Comparison of ENCODE assay signal across 8 mouse cellular contexts in the genomic region with DNA sequence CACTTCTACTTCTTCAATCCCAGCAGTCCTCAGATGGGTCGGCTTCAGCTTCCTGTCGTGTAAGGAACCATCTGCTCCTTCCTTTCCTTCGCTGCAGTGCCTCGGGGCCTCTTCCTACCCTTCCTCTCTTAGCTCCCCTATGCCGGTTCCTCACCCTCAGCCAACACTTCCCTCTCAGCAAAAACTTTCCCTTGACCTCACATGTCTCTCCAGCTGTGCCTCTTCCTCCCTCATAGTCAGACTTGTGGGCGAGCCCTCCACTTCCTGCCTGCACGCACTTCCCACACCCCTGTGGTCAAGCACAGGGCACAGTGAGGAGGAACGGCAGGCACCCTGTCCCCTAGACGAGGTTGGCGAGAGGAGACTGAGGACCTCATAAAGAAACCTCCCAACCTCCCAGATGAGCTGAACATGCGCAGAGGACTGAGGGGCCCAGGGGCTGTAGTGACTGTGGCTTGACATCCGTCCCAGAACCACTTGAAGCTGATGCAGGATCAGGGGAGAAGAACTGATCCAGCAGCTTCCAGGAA. TPM values are rescaled to one million over a fixed set of nuclear protein-coding genes. Genes with fewer than 3 reads are reported as not detected.
DNase-seq lines count a peak whose midpoint lies in the region; ATAC-seq and TF ChIP-seq lines count a peak whose summit lies in the region.

No protein-coding gene starts in this region.

- H3K36me3 ChIP-seq in neural tube, embryonic 13.5 days, result no peaks in the 10 kb centered on the region
- H3K36me3 ChIP-seq in neural tube, embryonic 15.5 days, result no peaks in the 10 kb centered on the region
- H3K36me3 ChIP-seq in heart, postnatal 0 days (replicated peaks; ENCODE audit: control insufficient read depth, insufficient read depth, low read length), result no peaks in the 10 kb centered on the region
- H3K36me3 ChIP-seq in lung, embryonic 15.5 days, result no peaks in the 10 kb centered on the region

- no peak for ATAC-seq in neural tube, embryonic 13.5 days (ENCODE audit: low read depth)
- no peak for ATAC-seq in neural tube, embryonic 15.5 days (ENCODE audit: low FRiP score)
- ATAC-seq in heart, postnatal 0 days (ENCODE audit: insufficient read depth, low read depth), result peak; percentile 48
- peak; percentile 48 for ATAC-seq in lung, embryonic 15.5 days (ENCODE audit: borderline replicate concordance, extremely low read depth, low FRiP score, low TSS enrichment)
- no peak for ATAC-seq in erythroblast, adult 5-6 weeks (replicated peaks; ENCODE audit: low FRiP score, poor library complexity, severe bottlenecking)

- no peaks in the 10 kb centered on the region for H3K9me3 ChIP-seq in neural tube, embryonic 13.5 days
- no peaks in the 10 kb centered on the region for H3K9me3 ChIP-seq in neural tube, embryonic 15.5 days (replicated peaks)
- no peaks in the 10 kb centered on the region for H3K9me3 ChIP-seq in heart, postnatal 0 days (replicated peaks; ENCODE audit: control insufficient read depth, low read length)
- no peaks in the 10 kb centered on the region for H3K9me3 ChIP-seq in lung, embryonic 15.5 days

- H3K4me3 ChIP-seq in neural tube, embryonic 13.5 days, result no peak overlapping the region
- no peak overlapping the region for H3K4me3 ChIP-seq in neural tube, embryonic 15.5 days (replicated peaks)
- H3K4me3 ChIP-seq in heart, postnatal 0 days (ENCODE audit: low read depth, low read length), result no peak overlapping the region
- H3K4me3 ChIP-seq in lung, embryonic 15.5 days, result no peak overlapping the region

- H3K4me2 ChIP-seq in neural tube, embryonic 13.5 days, result no peak overlapping the region
- H3K4me2 ChIP-seq in neural tube, embryonic 15.5 days, result no peak overlapping the region
- no peak overlapping the region for H3K4me2 ChIP-seq in heart, postnatal 0 days (ENCODE audit: low read depth, low read length)
- no peak overlapping the region; the same call in 1 of the 2 replicates for H3K4me2 ChIP-seq in lung, embryonic 15.5 days

- 0 out of 2 replicates have a peak, but pooled peaks have one; percentile 47 for TF ChIP-seq EP300 in heart, postnatal 0 days (IDR thresholded peaks at IDR 0.05; ENCODE audit: low read depth)

- WGBS in neural tube, embryonic 13.5 days, result 73% methylated on average over 12 of the region's 12 CpGs
- WGBS in neural tube, embryonic 15.5 days, result 76% methylated on average over 12 of the region's 12 CpGs
- 45% methylated on average over 12 of the region's 12 CpGs for WGBS in heart, postnatal 0 days
- 30% methylated on average over 12 of the region's 12 CpGs for WGBS in lung, embryonic 15.5 days

- H3K9ac ChIP-seq in neural tube, embryonic 13.5 days, result no peak overlapping the region
- H3K9ac ChIP-seq in neural tube, embryonic 15.5 days (replicated peaks), result no peak overlapping the region
- H3K9ac ChIP-seq in heart, postnatal 0 days (replicated peaks; ENCODE audit: low read depth, low read length), result no peak overlapping the region
- H3K9ac ChIP-seq in lung, embryonic 15.5 days, result no peak overlapping the region

- TF ChIP-seq CTCF in heart, postnatal 0 days (IDR thresholded peaks at IDR 0.05; ENCODE audit: low read depth), result no peak

- H3K27ac ChIP-seq in neural tube, embryonic 13.5 days (replicated peaks), result peak overlapping the region; percentile 33; the same call in 1 of the 2 replicates
- H3K27ac ChIP-seq in neural tube, embryonic 15.5 days (replicated peaks), result no peak overlapping the region
- peak overlapping the region; percentile 60 for H3K27ac ChIP-seq in heart, postnatal 0 days (ENCODE audit: low read depth)
- H3K27ac ChIP-seq in lung, embryonic 15.5 days, result peak overlapping the region; percentile 86

- no peaks in the 10 kb centered on the region for H3K27me3 ChIP-seq in neural tube, embryonic 13.5 days
- no peaks in the 10 kb centered on the region for H3K27me3 ChIP-seq in neural tube, embryonic 15.5 days (replicated peaks)
- H3K27me3 ChIP-seq in heart, postnatal 0 days (ENCODE audit: control insufficient read depth, insufficient read depth, low read length), result no peaks in the 10 kb centered on the region
- H3K27me3 ChIP-seq in lung, embryonic 15.5 days, result no peaks in the 10 kb centered on the region

- no peaks in the 10 kb centered on the region; the same call in none of the 2 replicates for H3K4me1 ChIP-seq in neural tube, embryonic 13.5 days (replicated peaks)
- H3K4me1 ChIP-seq in neural tube, embryonic 15.5 days, result no peaks in the 10 kb centered on the region
- H3K4me1 ChIP-seq in heart, postnatal 0 days (ENCODE audit: control insufficient read depth, insufficient read depth), result peaks cover 9% of the 10 kb centered on the region
- H3K4me1 ChIP-seq in lung, embryonic 15.5 days, result peaks cover 28% of the 10 kb centered on the region

- no peak for DNase-seq in heart, postnatal 0 days (ENCODE audit: low spot score)
- peak; percentile 25 for DNase-seq in thymus, postnatal 0 days (ENCODE audit: low spot score)
- DNase-seq in gastrocnemius, postnatal 4 days (ENCODE audit: low spot score in 2 of 2), result no peak
- no peak for DNase-seq in adrenal gland, adult 8-10 months

RNA-seq across cellular contexts. Expression of a gene that starts 18.6 kb away (rescaled TPM):
- polyA plus RNA-seq in neural tube, embryonic 13.5 days (2015; fragmentation: Nextera tagmentation; extraction: Ambion mirVana), result 6.7 and 7.0 TPM in 2 replicates
- 12.2 and 12.9 TPM in 2 replicates for polyA plus RNA-seq in neural tube, embryonic 15.5 days (2015; fragmentation: Nextera tagmentation; extraction: Ambion mirVana)
- 28.4 and 42.3 TPM in 2 replicates for total RNA-seq in heart, postnatal 0 days (2014; rRNA removed; ENCODE audit: low replicate concordance)
- polyA plus RNA-seq in heart, postnatal 0 days (2015; fragmentation: Nextera tagmentation; extraction: Ambion mirVana), result 2.6 and 2.8 TPM in 2 replicates
- 10.8 TPM in 2 replicates for polyA plus RNA-seq in lung, embryonic 15.5 days (2015; fragmentation: Nextera tagmentation; extraction: Ambion mirVana)
- polyA plus RNA-seq in thymus, postnatal 0 days (2015; fragmentation: Nextera tagmentation; extraction: Ambion mirVana), result 1.0 and 1.1 TPM in 2 replicates
- total RNA-seq in gastrocnemius, postnatal 4 days (2021), result 10 to 100 TPM; 40.4 to 43.6 TPM
- 0.58 TPM in 1 of 2 replicates, not detected in the other for total RNA-seq in erythroblast, adult 5-6 weeks (2015; ENCODE audit: low replicate concordance)
- total RNA-seq in erythroblast, adult 5-6 weeks (2017; ENCODE audit: low replicate concordance), result not detected in 2 replicates
- total RNA-seq in adrenal gland, adult 8-10 months (2022), result 100 to 1,000 TPM in 3 of 4 experiments, 10 to 100 TPM in 1; 95.8 to 118 (median 108) TPM

RNA-seq across cellular contexts. Expression of a gene that starts 23.9 kb away (rescaled TPM):
- 3.6 and 3.9 TPM in 2 replicates for polyA plus RNA-seq in neural tube, embryonic 13.5 days (2015; fragmentation: Nextera tagmentation; extraction: Ambion mirVana)
- polyA plus RNA-seq in neural tube, embryonic 15.5 days (2015; fragmentation: Nextera tagmentation; extraction: Ambion mirVana), result 4.1 and 4.6 TPM in 2 replicates
- 1.0 and 4.5 TPM in 2 replicates for total RNA-seq in heart, postnatal 0 days (2014; rRNA removed; ENCODE audit: low replicate concordance)
- polyA plus RNA-seq in heart, postnatal 0 days (2015; fragmentation: Nextera tagmentation; extraction: Ambion mirVana), result 3.5 and 3.9 TPM in 2 replicates
- polyA plus RNA-seq in lung, embryonic 15.5 days (2015; fragmentation: Nextera tagmentation; extraction: Ambion mirVana), result 9.6 and 9.9 TPM in 2 replicates
- polyA plus RNA-seq in thymus, postnatal 0 days (2015; fragmentation: Nextera tagmentation; extraction: Ambion mirVana), result 6.0 and 6.4 TPM in 2 replicates
- total RNA-seq in gastrocnemius, postnatal 4 days (2021), result 1 to 10 TPM; 5.8 to 7.4 TPM
- 3.3 and 6.1 TPM in 2 replicates for total RNA-seq in erythroblast, adult 5-6 weeks (2015; ENCODE audit: low replicate concordance)
- 0.42 and 0.94 TPM in 2 replicates for total RNA-seq in erythroblast, adult 5-6 weeks (2017; ENCODE audit: low replicate concordance)
- 1 to 10 TPM; 5.4 to 9.5 (median 6.5) TPM for total RNA-seq in adrenal gland, adult 8-10 months (2022)

Comparison
In these comparisons a context has a peak if more than half of its experiments do, and no peak if none do; other contexts are left out.
1. ATAC-seq: peak in heart, postnatal 0 days (single experiment) and lung, embryonic 15.5 days (single experiment); none in neural tube, embryonic 13.5 days (single experiment), neural tube, embryonic 15.5 days (single experiment) and erythroblast, adult 5-6 weeks (single experiment).